Mouse (Mus musculus) liver, postnatal 0 days (tissue): ENCODE results near the gene Cuedc1. TPM values are rescaled to one million over a fixed set of nuclear protein-coding genes. Genes with fewer than 3 reads are reported as not detected.

Experiments used
- ATAC-seq: fragments of 200-750 bp; cut with Nextera tagmentation; 2 replicates; pipeline ENCODE4 v1.8.0; 2017; ENCODE audit warnings: mild to moderate bottlenecking, moderate library complexity
- DNase-seq: peaks from one replicate; pipeline ENCODE4 v3.0.0-alpha.2; 2016
- H3K27ac ChIP-seq: fragments of 300-500 bp; sonication (generic); 2 replicates; pipeline ENCODE4 v1.5.1; 2014; ENCODE audit warnings: antibody characterized with exemption, moderate library complexity, mild to moderate bottlenecking, low read depth
- H3K27me3 ChIP-seq: fragments of 300-500 bp; sonication (generic); 2 replicates; pipeline ENCODE4 v1.6.1; 2014; ENCODE audit warnings: low read length, control low read depth, mixed read lengths; ENCODE audit not compliant: insufficient read depth
- H3K36me3 ChIP-seq: fragments of 300-500 bp; sonication (generic); replicated peaks from 2 replicates; pipeline ENCODE4 v1.6.1; 2014; ENCODE audit warnings: mild to moderate bottlenecking, control low read depth, low read length, moderate library complexity, mixed read lengths; ENCODE audit not compliant: insufficient read depth
- H3K4me1 ChIP-seq: fragments of 300-500 bp; sonication (generic); 2 replicates; pipeline ENCODE4 v1.6.1; 2014; ENCODE audit warnings: antibody characterized with exemption, mild to moderate bottlenecking, control low read depth; ENCODE audit not compliant: insufficient read depth
- H3K4me2 ChIP-seq: fragments of 300-500 bp; sonication (generic); 2 replicates; pipeline ENCODE4 v1.6.1; 2014; ENCODE audit warnings: low read depth, mild to moderate bottlenecking, low read length, moderate library complexity, mixed read lengths
- H3K4me3 ChIP-seq: fragments of 300-500 bp; sonication (generic); 2 replicates; pipeline ENCODE4 v1.5.1; 2014; ENCODE audit warnings: low read depth, low read length
- H3K9ac ChIP-seq: fragments of 300-500 bp; sonication (generic); replicated peaks from 2 replicates; pipeline ENCODE4 v1.6.1; 2014; ENCODE audit warnings: mild to moderate bottlenecking, moderate library complexity
- H3K9me3 ChIP-seq: fragments of 300-500 bp; sonication (generic); 2 replicates; pipeline ENCODE4 v1.6.1; 2016; ENCODE audit warnings: mild to moderate bottlenecking, control low read depth, low read length, mixed read lengths
- CTCF ChIP-seq: sonication (generic); IDR thresholded peaks from 2 replicates; pipeline ENCODE4 v1.5.1; 2016; ENCODE audit warnings: antibody characterized with exemption, low read depth
- EP300 ChIP-seq: IDR thresholded peaks from 2 replicates; pipeline ENCODE4 v1.6.1; 2016; ENCODE audit warnings: antibody characterized with exemption, low read depth, mild to moderate bottlenecking
- WGBS: fragments of 180-500 bp; shearing (Covaris S2); extraction: QIAGEN DNeasy Blood & Tissue Kit; methylation state at CpG from one replicate; pipeline ENCODE4 v1.1.7; 2014; ENCODE audit not compliant: insufficient replicate concordance; 5-methylcytosine and 5-hydroxymethylcytosine counted together
- polyA plus RNA-seq: library from polyadenylated mRNA; unstranded; fragments of >200 nt; fragmentation: Nextera tagmentation; extraction: Ambion mirVana; gene quantifications from 2 replicates; pipeline ENCODE4 v1.2.1, GENCODE M21; 2015

The Cuedc1 gene
- polyA plus RNA-seq, 1 experiment from 2014 or later = 1.2 TPM

- no peak for ATAC-seq
- Histone ChIP-seq H3K4me3 (no peak overlapping the region), H3K4me1 (no peaks in the 10 kb centered on the region), H3K9me3 (no peaks in the 10 kb centered on the region), H3K9ac (no peak overlapping the region), H3K36me3 (no peaks in the 10 kb centered on the region), H3K4me2 (no peak overlapping the region), H3K27ac (no peak overlapping the region), H3K27me3 (no peaks in the 10 kb centered on the region; the same call in 1 of the 2 replicates)
- no peak for DNase-seq
- no peak for TF ChIP-seq EP300
- TF ChIP-seq CTCF = no peak
- 64% methylated on average over 7 of the region's 7 CpGs for WGBS
These were observed 120.7 kb downstream of the Cuedc1 start for GRCm38 (mm10) chr11:88218586-88218985.

- Histone ChIP-seq H3K4me2 (no peak overlapping the region), H3K9ac (no peak overlapping the region), H3K9me3 (no peaks in the 10 kb centered on the region), H3K27ac (no peak overlapping the region), H3K4me3 (no peak overlapping the region), H3K27me3 (no peaks in the 10 kb centered on the region), H3K36me3 (no peaks in the 10 kb centered on the region), H3K4me1 (no peaks in the 10 kb centered on the region)
- ATAC-seq (no peak), DNase-seq (no peak)
- 90% methylated on average over 15 of the region's 15 CpGs for WGBS
- TF ChIP-seq EP300 (no peak), CTCF (no peak)
These were observed 124.1 kb downstream of the Cuedc1 start for GRCm38 (mm10) chr11:88221929-88222475.

GRCm38 (mm10) chr11:88227001-88227957 is 129.4 kb downstream of the Cuedc1 start:
- H3K4me3 ChIP-seq = no peak overlapping the region
- no peak for ATAC-seq
- H3K27me3 ChIP-seq = no peaks in the 10 kb centered on the region
- no peaks in the 10 kb centered on the region for H3K4me1 ChIP-seq
- H3K27ac ChIP-seq = no peak overlapping the region
- no peaks in the 10 kb centered on the region for H3K36me3 ChIP-seq
- TF ChIP-seq CTCF (no peak), EP300 (no peak)
- no peak overlapping the region for H3K9ac ChIP-seq
- no peak for DNase-seq
- H3K4me2 ChIP-seq = no peak overlapping the region
- 78% methylated on average over 17 of the region's 17 CpGs for WGBS
- H3K9me3 ChIP-seq = no peaks in the 10 kb centered on the region

- Histone ChIP-seq H3K9ac (no peak overlapping the region), H3K9me3 (no peaks in the 10 kb centered on the region), H3K4me1 (peaks cover 16% of the 10 kb centered on the region), H3K4me3 (no peak overlapping the region), H3K27me3 (no peaks in the 10 kb centered on the region), H3K4me2 (no peak overlapping the region), H3K27ac (no peak overlapping the region), H3K36me3 (no peaks in the 10 kb centered on the region)
- ATAC-seq (no peak), DNase-seq (no peak)
- 53% methylated on average over 4 of the region's 4 CpGs for WGBS
- TF ChIP-seq CTCF (no peak), EP300 (no peak)
These were observed 133.4 kb downstream of the Cuedc1 start for GRCm38 (mm10) chr11:88231213-88231790.

- no peak for TF ChIP-seq CTCF
- TF ChIP-seq EP300 = no peak
- H3K9ac ChIP-seq = no peak overlapping the region
- ATAC-seq = peak; percentile 5; the same call in 1 of the 2 replicates
These were observed 135.9 kb downstream of the Cuedc1 start for GRCm38 (mm10) chr11:88233528-88234427.

More at GRCm38 (mm10) chr11:88233528-88234427, 135.9 kb downstream of the Cuedc1 start:
- peak; percentile 35 for DNase-seq
- 23% methylated on average over 17 of the region's 17 CpGs for WGBS
- H3K9me3 ChIP-seq = no peaks in the 10 kb centered on the region
- H3K36me3 ChIP-seq = no peaks in the 10 kb centered on the region
- H3K4me1 ChIP-seq = peaks cover 16% of the 10 kb centered on the region
- no peak overlapping the region for H3K4me3 ChIP-seq
- H3K27ac ChIP-seq = no peak overlapping the region
- H3K27me3 ChIP-seq = no peaks in the 10 kb centered on the region
- H3K4me2 ChIP-seq = peak overlapping the region; percentile 10
